Mouse (Mus musculus) kidney, adult 2 months (tissue): ENCODE measurements at regions not wholly inside any gene's neighbourhood (a gene's known extent, or its start where the extent isn't known, plus 50 kb on each side); places are given as distances from the start of the nearest gene placed in this dataset.

Experiments
- CTCF ChIP-seq: fragments of 200-500 bp; conservative IDR thresholded peaks from 2 replicates; pipeline ENCODE4 v1.5.1; 2011; ENCODE audit warnings: low read depth, mild to moderate bottlenecking, control low read depth, low read length, moderate library complexity, mixed read lengths; ENCODE audit not compliant: insufficient read depth, insufficient read length
- POLR2A ChIP-seq: fragments of 200-500 bp; IDR thresholded peaks from one replicate; pipeline ENCODE4 v1.6.1; 2011; ENCODE audit warnings: low read depth, low read length, control low read depth

DNA sequence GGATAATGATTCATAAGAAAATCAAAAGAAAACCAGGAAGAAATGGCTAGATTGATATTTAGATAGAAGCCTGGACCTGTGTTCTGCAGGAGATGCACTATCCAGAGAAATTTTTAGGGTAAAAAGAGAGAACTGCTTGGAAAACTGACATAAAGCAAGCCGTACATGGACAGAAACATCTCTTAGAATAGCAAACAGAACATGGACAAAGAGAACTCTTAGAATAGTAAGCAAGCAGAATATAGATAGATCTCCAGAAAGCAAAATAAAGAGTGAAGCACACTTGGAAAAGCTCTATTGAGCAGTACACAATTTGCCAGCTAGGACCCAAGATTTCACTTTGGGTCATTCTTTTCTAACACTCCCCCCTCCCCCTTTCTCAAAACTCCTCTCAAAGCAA, 439.3 kb downstream of the Slco6d1 start:
- no peak for TF ChIP-seq POLR2A
- no peak for TF ChIP-seq CTCF
